Mouse (Mus musculus) small intestine, adult 2 months (tissue): ENCODE data around the gene Sox6. TPM values are rescaled to one million over a fixed set of nuclear protein-coding genes. Genes with fewer than 3 reads are reported as not detected.

Experiments
- H3K27ac ChIP-seq: fragments of 200-500 bp; 2 replicates; pipeline ENCODE4 v1.5.1; 2012; ENCODE audit warnings: low read depth, low read length, control low read depth, inconsistent platforms; ENCODE audit not compliant: insufficient read depth
- H3K27me3 ChIP-seq: fragments of 200-500 bp; 2 replicates; pipeline ENCODE4 v1.6.1; 2012; ENCODE audit warnings: mild to moderate bottlenecking, moderate library complexity, low read length, inconsistent platforms; ENCODE audit not compliant: control insufficient read depth, insufficient read depth
- H3K36me3 ChIP-seq: fragments of 200-500 bp; 2 replicates; pipeline ENCODE4 v1.6.1; 2012; ENCODE audit warnings: mild to moderate bottlenecking, low read length, control low read depth, inconsistent platforms; ENCODE audit not compliant: control insufficient read depth, insufficient read depth
- H3K4me1 ChIP-seq: fragments of 200-500 bp; 2 replicates; pipeline ENCODE4 v1.6.1; 2012; ENCODE audit warnings: low read length, inconsistent platforms, mixed read lengths; ENCODE audit not compliant: control insufficient read depth, insufficient read depth, insufficient read length
- H3K4me3 ChIP-seq: fragments of 200-500 bp; 2 replicates; pipeline ENCODE4 v1.5.1; 2012; ENCODE audit warnings: low read depth, mild to moderate bottlenecking, control low read depth, inconsistent platforms, low read length, moderate library complexity
- CTCF ChIP-seq: fragments of 200-500 bp; IDR thresholded peaks from 2 replicates; pipeline ENCODE4 v1.5.1; 2012; ENCODE audit warnings: low read depth, mild to moderate bottlenecking, control low read depth, inconsistent platforms, low read length, moderate library complexity, mixed read lengths; ENCODE audit not compliant: insufficient replicate concordance, insufficient read length; ENCODE audit errors: extremely low read depth
- POLR2A ChIP-seq: fragments of 200-500 bp; IDR thresholded peaks from 2 replicates; pipeline ENCODE4 v1.6.1; 2012; ENCODE audit warnings: low read depth, mild to moderate bottlenecking, control low read depth, inconsistent platforms, low read length, moderate library complexity
- WGBS: fragments of 180-500 bp; shearing (Covaris S2); methylation state at CpG from one replicate; pipeline ENCODE4 v1.1.7; 2018; 5-methylcytosine and 5-hydroxymethylcytosine counted together
- polyA plus RNA-seq: library from polyadenylated mRNA; depleted of rRNA; stranded (reverse); fragments of >200 nt; gene quantifications from 2 replicates; pipeline ENCODE4 v1.2.3, GENCODE M21; 2012

Sox6 gene
- polyA plus RNA-seq, 1 experiment: 17.6 TPM

GRCm38 (mm10) chr7:115536521-115536920, 502.1 kb downstream of the Sox6 start:
- 73% methylated on average over 3 of the region's 3 CpGs for WGBS
- TF ChIP-seq CTCF: no peak
- TF ChIP-seq POLR2A: no peak
- no peaks in the 10 kb centered on the region for H3K4me1 ChIP-seq
- no peak overlapping the region for H3K4me3 ChIP-seq
- H3K27ac ChIP-seq: no peak overlapping the region
- no peaks in the 10 kb centered on the region for H3K27me3 ChIP-seq
- no peaks in the 10 kb centered on the region; the same call in 1 of the 2 replicates for H3K36me3 ChIP-seq

- TF ChIP-seq POLR2A: no peak
- TF ChIP-seq CTCF: no peak
- H3K27ac ChIP-seq: no peak overlapping the region
- no peak overlapping the region for H3K4me3 ChIP-seq
- H3K36me3 ChIP-seq: no peaks in the 10 kb centered on the region
- H3K4me1 ChIP-seq: no peaks in the 10 kb centered on the region
- 27% methylated on average over 1 of the region's 1 CpGs for WGBS
- no peaks in the 10 kb centered on the region for H3K27me3 ChIP-seq
These were observed 506.7 kb downstream of the Sox6 start for GRCm38 (mm10) chr7:115531875-115532274.

DNA sequence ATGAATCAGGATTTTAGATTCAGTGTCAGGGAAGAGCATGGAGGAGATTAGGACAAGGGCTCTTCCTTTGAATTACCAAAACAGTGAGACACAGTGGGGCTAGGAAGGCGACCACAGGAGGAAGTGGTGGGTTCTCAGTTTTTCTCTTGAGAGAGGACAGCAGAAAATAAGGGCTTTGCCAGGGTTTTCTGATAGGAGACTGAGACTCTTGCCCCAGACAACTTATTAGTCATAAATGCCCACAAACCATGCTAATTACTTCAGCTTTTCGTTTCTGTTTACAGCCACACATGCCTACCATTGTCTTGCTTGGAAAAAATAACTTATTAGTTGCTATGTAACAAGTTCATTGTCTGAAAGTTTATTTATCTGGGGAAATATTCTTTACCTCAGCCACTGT, 507.4 kb downstream of the Sox6 start:
- H3K27me3 ChIP-seq: no peaks in the 10 kb centered on the region
- no peaks in the 10 kb centered on the region for H3K36me3 ChIP-seq
- H3K4me1 ChIP-seq: no peaks in the 10 kb centered on the region
- no peak for TF ChIP-seq CTCF
- TF ChIP-seq POLR2A: no peak
- no peak overlapping the region for H3K27ac ChIP-seq
- 52% methylated on average over 2 of the region's 2 CpGs for WGBS
- no peak overlapping the region for H3K4me3 ChIP-seq

DNA sequence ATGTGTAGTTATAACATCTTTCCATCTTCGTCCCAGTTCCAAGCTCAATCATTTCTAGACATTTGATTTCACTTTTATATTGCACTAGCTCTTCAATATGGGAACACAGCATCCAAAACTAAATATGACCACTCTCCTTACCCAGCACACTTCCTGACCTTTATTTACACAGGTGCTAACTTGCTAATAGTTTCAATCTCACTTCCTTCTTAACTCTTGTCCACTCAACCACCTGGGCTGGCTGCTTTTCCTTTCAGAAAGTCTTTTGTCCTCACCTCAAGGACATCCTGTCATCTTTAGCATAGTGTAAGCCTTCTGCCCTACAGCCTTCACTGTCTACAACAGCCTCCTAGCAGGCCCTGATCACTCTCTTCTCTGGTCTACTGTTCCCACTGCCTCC, 520.9 kb downstream of the Sox6 start:
- TF ChIP-seq POLR2A (no peak), CTCF (no peak)
- 54% methylated on average over 1 of the region's 1 CpGs for WGBS
- no peaks in the 10 kb centered on the region for H3K27me3 ChIP-seq

DNA sequence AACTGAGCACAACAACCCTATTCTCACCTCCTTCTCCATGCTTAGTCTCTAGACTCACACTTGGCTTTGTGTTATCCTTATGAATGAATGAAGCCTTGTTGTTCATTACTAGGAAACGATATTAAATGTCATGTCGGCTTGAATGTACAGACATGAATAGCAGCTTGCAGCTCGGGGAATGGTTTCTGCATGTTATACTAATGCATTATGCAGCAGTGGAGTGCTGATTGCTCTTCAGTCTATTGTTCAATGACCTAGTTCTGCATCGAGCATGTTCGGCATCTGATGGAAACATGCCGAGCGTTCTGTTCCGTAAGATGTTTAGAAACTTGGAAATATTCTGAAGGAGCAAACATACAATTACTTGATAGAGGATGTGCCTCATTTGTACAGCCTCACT, 524.9 kb downstream of the Sox6 start:
- H3K36me3 ChIP-seq: peaks cover 2% of the 10 kb centered on the region; the same call in 1 of the 2 replicates
- no peaks in the 10 kb centered on the region for H3K4me1 ChIP-seq
- WGBS: 95% methylated on average over 8 of the region's 8 CpGs
- H3K4me3 ChIP-seq: no peak overlapping the region
- H3K27ac ChIP-seq: no peak overlapping the region
- TF ChIP-seq CTCF (no peak), POLR2A (no peak)
- H3K27me3 ChIP-seq: no peaks in the 10 kb centered on the region

More for the DNA sequence above, 520.9 kb downstream of the Sox6 start:
- no peak overlapping the region for H3K27ac ChIP-seq
- 0 out of 2 replicates have a peak, but pooled peaks cover under 1% of the 10 kb centered on the region for H3K36me3 ChIP-seq
- no peak overlapping the region for H3K4me3 ChIP-seq
- H3K4me1 ChIP-seq: no peaks in the 10 kb centered on the region

DNA sequence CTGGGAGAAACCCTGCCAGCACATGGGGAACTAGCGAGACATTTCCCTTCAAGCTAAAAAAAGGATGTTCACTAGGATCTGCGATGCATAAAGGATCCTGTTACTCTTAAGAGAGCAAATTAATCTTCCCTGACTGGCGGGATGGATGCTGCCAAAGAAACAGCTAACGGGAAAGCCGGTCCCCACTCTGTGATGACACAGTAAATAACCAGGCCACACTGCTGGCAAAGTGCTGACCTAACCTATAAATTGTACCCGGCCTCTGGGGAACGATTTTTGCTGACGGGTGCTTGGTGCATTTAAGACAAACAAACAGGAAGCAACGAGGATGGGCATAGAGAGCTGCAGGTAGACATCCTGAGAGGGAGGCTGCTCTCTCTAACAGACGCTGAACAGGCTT, 526.8 kb downstream of the Sox6 start:
- Histone ChIP-seq H3K36me3 (peaks cover 2% of the 10 kb centered on the region; the same call in 1 of the 2 replicates), H3K4me3 (no peak overlapping the region), H3K27me3 (no peaks in the 10 kb centered on the region), H3K4me1 (no peaks in the 10 kb centered on the region), H3K27ac (no peak overlapping the region)
- TF ChIP-seq POLR2A (no peak), CTCF (no peak)
- 72% methylated on average over 10 of the region's 10 CpGs for WGBS

DNA sequence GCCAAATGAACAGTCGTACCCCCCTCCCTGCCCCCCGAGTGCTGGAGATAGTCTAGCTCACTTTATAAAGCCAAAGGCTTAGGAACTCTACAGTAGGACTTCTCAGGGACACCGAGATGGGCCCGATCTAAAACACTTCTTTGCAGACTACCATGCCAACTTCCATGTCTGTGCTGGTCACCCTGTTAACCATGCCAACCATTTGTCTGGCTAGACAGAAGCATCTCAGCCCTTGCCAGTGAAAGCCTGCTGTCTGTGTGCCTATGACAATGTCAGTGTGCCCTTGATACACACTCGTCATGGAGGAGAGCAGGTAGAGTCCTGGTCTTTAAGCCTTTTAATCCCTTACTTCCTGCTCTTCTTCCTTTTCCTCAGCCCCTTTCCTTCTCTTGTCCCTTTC, 527.5 kb downstream of the Sox6 start:
- peaks cover 2% of the 10 kb centered on the region; the same call in 1 of the 2 replicates for H3K36me3 ChIP-seq
- H3K4me3 ChIP-seq: no peak overlapping the region
- no peak for TF ChIP-seq POLR2A
- TF ChIP-seq CTCF: no peak
- no peaks in the 10 kb centered on the region for H3K4me1 ChIP-seq
- H3K27me3 ChIP-seq: no peaks in the 10 kb centered on the region
- no peak overlapping the region for H3K27ac ChIP-seq
- WGBS: 73% methylated on average over 5 of the region's 5 CpGs
